Mouse (Mus musculus): ENCODE data around the gene Ctsc.

Ctsc gene

DNA sequence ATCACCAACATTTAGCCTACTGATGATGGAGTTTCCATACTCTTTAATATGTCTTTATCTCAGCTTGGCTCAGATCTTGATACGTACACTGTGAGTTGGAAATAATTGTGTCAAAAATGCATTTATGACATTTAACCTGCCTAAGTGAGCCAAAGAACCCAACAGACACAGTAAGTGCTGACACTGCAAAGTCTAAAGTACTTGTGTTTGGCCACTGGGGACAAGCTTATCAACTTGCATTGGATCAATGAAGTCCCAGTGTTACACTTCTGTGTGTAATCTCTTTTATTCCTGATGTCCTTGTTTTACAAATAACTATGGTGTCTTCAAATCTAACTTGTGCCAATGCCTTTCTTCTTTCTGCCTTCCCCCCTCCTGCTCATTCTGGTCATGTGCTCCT, 18.1 kb downstream of the Ctsc start:
- DNase-seq (ENCODE audit: low spot score in 2 of 2): no peak

DNA sequence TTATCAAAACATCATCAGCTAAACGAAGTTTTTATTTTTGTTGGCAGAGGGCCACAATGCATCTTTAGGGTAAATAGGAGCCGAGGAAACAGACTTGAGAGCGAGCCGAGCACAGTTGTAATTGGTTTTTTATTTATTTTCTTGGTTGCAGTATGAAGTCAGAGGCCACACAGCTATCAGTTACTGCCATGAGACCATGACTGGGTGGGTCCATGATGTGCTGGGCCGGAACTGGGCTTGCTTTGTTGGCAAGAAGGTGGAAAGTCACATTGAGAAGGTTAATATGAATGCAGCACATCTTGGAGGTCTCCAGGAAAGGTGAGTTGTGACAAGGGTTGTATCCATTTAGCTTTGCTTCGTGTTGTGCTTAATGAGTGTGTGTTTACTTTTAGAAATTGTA, 19.0 kb downstream of the Ctsc start:
- DNase-seq (ENCODE audit: low spot score in 2 of 2): no peak

GRCm38 (mm10) chr7:88305750-88306149, 27.9 kb downstream of the Ctsc start:
- DNase-seq (ENCODE audit: low spot score in 2 of 2): no peak

- DNase-seq (ENCODE audit: low spot score in 2 of 2): no peak
Observed at GRCm38 (mm10) chr7:88306725-88307124, 28.8 kb downstream of the Ctsc start.

DNA sequence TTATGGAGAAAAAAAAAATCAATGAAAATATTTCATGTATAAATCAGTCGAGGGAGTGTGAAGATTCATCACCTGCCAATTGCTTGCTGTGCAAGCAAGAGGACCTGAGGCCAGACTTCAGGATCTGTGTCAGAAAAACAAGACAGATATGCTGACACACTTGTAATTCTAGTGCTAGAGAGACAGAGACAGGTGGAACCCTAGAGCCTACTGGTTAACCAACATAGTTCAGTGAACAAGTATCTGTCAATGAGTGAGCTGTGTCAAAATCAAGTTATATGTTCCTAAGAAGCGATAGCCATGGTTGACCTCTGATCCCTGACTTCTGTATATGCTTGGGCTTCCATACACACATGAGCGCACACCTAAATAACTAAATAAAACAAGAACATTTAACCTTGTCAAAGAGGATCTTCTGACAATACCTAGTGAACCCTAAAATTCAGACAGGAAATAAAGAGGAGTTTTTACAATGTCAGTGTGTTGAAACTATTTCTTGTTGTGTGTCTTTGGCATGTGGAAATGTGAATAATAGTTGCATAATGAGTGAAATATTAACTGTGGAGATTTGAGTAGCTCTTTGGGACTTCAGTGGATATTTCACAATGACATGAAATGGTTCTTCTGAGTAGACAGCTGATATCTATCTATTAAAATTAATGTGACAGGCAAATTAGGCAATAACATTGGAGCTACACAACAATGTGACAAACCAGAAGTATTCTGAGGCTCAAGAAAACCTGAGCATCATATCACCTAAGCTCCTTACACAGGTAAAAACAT, 32.7 kb downstream of the Ctsc start:
- no peak for DNase-seq (ENCODE audit: low spot score in 2 of 2)

- no peak for DNase-seq (ENCODE audit: low spot score in 2 of 2)
Observed at GRCm38 (mm10) chr7:88316408-88316807, 38.5 kb downstream of the Ctsc start.

GRCm38 (mm10) chr7:88318474-88318873, 40.6 kb downstream of the Ctsc start:
- no peak for DNase-seq (ENCODE audit: low spot score in 2 of 2)

DNA sequence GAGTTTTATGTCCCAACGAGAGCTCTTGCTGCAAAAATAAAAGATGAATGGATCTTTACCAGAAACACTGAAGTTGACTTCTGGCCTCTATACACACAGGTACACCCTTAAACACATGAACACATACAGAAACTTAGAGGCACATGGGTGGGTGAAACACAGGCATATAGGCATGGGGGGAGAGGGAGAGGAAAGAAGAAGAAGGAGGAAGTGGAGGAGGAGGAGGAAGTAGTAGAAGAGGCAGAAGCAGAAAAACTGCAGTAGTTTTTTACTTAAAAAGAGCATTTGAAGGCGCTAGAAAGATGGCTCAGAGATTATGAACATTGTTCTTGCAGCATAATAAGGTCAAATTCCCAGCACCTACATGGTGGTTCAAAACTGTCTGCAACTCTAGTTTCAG, 41.0 kb downstream of the Ctsc start:
- no peak for DNase-seq (ENCODE audit: low spot score in 2 of 2)

DNA sequence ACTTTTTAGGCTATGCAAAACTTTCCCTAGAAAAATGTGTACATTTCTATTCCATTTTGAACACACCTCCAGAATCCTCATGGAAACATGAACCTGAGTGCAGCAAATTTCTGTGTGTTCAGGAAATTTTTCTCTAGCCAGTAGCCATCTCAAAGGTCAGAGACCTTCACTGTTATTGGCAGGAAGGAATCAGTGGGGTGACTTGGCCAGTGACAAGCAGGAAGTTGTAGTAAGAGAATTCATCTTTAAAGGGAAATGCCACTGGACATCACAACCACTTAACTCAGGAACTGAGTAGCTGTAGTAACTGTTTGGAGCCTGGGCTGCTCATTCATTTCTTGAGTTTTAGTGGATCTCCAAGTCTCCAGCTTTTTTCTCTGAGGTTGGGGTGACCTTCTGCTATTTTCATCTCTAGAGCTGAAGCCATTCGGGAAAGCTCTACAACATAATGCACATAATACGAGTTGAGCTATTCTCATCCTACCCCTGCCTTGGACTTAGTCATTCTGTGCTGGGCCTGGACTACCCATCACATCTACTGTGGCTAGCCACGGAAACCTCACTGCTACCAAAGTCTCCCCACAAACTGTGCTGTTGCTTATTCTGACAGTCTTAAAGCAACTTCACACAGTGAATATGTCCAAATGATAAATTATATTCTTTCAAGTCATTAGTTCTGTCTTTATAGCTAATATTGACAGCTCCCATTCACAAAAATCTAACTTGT, 41.7 kb downstream of the Ctsc start:
- DNase-seq (ENCODE audit: low spot score in 2 of 2): no peak

DNA sequence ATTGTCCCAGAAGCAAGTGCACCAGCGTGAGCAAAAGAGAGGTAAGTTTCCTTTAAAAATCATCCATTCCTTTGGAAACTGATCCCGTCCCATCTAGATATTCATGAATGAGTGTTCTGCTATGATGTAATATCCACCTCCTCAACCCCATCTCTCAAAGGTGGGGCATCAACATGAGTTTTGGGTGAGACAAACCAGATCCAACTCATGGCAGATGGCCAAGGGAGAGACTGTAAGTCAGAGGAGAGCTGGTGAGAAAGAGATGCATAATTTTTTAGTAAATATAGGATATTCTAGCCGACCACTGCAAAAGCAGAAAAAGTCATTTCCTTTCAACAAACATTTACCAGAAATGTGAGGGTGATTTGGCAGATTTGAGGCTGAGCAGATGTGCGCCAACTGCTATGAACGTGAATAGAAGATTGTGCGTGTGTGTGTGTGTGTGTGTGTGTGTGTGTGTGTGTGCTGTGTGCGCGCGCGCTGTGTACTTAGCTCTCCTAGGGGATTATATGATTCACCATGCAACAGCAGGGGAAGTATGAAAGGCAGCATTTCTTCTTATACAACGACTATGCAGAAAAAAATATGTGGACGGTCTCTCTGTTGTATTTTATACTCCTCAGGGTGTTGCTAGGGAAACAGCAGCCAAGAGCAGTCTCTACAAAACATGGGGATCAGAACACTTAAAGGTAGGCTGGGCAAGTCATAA, 42.9 kb downstream of the Ctsc start:
- DNase-seq (ENCODE audit: low spot score in 2 of 2): no peak

- DNase-seq (ENCODE audit: low spot score in 2 of 2): no peak
Observed at GRCm38 (mm10) chr7:88322431-88322830, 44.5 kb downstream of the Ctsc start.

DNA sequence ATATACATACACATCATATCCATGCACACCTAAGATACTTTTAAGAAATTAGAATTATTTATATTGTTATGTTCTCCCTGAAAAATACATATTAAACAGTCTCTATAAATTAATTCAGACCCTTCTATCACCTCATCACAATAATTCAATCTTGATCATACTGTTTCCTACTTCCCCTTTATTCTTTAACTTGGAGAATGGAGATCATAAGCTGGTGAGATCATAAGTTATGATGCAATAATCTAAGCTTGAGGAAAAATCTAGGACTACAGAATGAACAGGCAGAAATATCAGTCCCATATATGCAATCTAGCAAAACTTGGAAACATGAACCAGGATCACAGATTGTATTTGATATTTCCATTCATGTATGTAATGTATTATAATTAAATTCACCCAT, 49.6 kb downstream of the Ctsc start:
- no peak for DNase-seq (ENCODE audit: low spot score in 2 of 2)

DNA sequence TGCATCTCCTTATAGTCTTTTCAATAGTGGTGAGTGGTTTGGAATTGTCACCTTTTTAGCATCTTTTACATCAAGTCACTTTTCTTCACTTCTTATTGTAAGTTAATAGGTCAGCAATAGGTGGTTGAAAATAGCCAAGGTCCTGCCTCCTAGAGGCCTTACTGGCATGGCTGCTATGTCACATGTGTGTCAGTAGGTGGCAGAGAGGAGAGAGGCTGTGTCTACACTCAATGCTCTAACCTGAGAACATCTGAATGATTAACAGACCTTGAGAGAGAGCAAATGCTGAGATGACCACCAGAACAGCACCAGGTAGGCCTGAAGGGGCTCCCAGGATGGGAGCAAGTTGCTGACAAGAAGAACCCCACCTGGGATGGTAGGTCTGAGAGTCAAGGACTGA, 65.9 kb downstream of the Ctsc start:
- no peak for DNase-seq (ENCODE audit: low spot score in 2 of 2)

DNA sequence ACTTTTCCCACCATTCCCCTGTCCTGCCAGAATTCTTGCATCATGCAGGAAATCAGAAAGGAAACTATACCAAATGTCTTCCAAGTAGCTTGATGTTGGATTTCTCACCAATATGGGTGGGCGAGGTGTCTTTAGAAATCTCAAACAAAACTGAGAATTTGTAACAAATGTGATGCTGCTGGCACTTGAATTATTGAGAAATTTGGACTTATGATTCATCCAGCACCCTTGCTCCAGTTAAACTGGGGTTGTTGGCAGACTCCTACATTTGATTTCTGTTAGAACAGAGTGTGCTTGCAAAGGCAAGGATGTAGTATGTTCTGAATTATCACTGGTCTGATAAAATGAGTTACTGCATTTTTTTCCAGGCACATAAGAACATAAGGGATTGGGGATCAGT, 68.2 kb downstream of the Ctsc start:
- no peak for DNase-seq (ENCODE audit: low spot score in 2 of 2)

DNA sequence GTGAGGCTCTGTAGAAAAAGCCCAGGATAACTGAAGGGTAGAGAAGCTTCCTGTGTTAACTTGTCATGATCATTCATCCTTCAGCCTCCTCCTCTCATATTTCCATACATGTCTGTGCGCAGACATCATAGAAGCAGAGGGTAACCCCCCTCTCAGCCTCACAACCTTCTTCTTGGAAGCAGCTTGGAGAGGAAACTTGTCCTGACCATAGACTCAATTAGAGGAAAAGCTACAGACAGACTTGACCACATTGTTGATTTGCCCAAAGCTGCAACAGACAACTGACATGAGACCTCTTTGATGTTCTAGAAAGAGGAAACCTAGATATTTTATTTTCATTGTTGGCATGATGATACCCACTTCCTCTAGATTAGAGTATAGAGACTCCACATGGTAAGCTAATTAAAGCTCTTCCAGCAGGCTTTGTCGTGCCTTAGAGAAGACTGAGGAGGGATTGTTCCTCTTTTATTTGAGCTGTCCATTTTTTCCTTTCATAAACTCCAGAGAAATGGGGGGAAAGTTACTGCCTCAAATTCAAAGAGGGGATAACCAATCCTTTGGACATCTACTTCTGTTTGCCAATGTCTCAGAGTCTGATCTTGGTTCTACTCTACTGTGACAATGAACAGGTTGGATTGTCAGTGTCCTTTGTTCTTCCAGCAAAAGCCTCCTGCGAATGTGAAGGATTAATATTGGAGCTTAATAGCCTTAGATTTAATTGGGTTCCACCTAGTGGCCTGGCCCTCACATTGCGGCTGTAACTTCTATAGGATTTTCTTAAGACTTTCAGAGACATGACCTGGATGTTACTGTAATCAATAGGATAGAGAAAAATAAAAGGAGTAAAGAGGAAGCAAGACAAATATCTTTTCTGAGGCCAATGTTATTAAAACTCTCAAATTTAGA, 79.2 kb downstream of the Ctsc start:
- no peak for DNase-seq (ENCODE audit: low spot score in 2 of 2)

- DNase-seq (ENCODE audit: low spot score in 2 of 2): no peak
Observed at GRCm38 (mm10) chr7:88358042-88358878, 80.4 kb downstream of the Ctsc start.

Measured in urinary bladder, adult 18-20 months (tissue).